Mouse (Mus musculus) bone marrow, adult 2 months (tissue): ENCODE measurements around the gene Akr7a5. TPM values are rescaled to one million over a fixed set of nuclear protein-coding genes. Genes with fewer than 3 reads are reported as not detected.

Source experiments
- H3K27ac ChIP-seq: fragments of 200-500 bp; 2 replicates; pipeline ENCODE4 v1.5.1; 2012; ENCODE audit warnings: low read depth, mild to moderate bottlenecking, control low read depth, inconsistent platforms, low read length; ENCODE audit not compliant: control insufficient read depth, poor library complexity, insufficient read depth
- H3K4me1 ChIP-seq: fragments of 200-500 bp; 2 replicates; pipeline ENCODE4 v1.6.1; 2011; ENCODE audit warnings: low read length; ENCODE audit not compliant: control insufficient read depth, insufficient read depth
- H3K4me3 ChIP-seq: fragments of 200-500 bp; replicated peaks from 2 replicates; pipeline ENCODE3; 2011; ENCODE audit warnings: mild to moderate bottlenecking, low read depth, low read length, control low read depth; ENCODE audit not compliant: control insufficient read depth
- CTCF ChIP-seq: fragments of 200-500 bp; IDR thresholded peaks from 2 replicates; pipeline ENCODE4 v1.5.1; 2011; ENCODE audit warnings: low read length, control low read depth; ENCODE audit not compliant: control insufficient read depth, insufficient read depth
- POLR2A ChIP-seq: fragments of 200-500 bp; IDR thresholded peaks from 2 replicates; pipeline ENCODE4 v1.6.1; 2011; ENCODE audit warnings: low read depth, mild to moderate bottlenecking, control low read depth, low read length, borderline replicate concordance; ENCODE audit not compliant: control insufficient read depth
- WGBS: fragments of 180-500 bp; shearing (Covaris S2); methylation state at CpG from one replicate; pipeline ENCODE4 v1.1.7; 2018; 5-methylcytosine and 5-hydroxymethylcytosine counted together
- polyA plus RNA-seq: library from polyadenylated mRNA; stranded (reverse); fragments of >200 nt; gene quantifications from 2 replicates; pipeline ENCODE4 v1.2.4, GENCODE M21; 2011; ENCODE audit warnings: low replicate concordance; ENCODE audit not compliant: missing spikeins, insufficient read depth, insufficient read length

Akr7a5 gene
- polyA plus RNA-seq, 1 experiment, result 12.1 TPM

GRCm38 (mm10) chr4:139272951-139273680 lies 37.4 kb upstream of the Akr7a5 start:
- Histone ChIP-seq H3K4me3 (no peak overlapping the region), H3K4me1 (no peaks in the 10 kb centered on the region), H3K27ac (no peak overlapping the region)
- WGBS, result 90% methylated on average over 10 of the region's 10 CpGs
- no peak for TF ChIP-seq CTCF
- no peak for TF ChIP-seq POLR2A

DNA sequence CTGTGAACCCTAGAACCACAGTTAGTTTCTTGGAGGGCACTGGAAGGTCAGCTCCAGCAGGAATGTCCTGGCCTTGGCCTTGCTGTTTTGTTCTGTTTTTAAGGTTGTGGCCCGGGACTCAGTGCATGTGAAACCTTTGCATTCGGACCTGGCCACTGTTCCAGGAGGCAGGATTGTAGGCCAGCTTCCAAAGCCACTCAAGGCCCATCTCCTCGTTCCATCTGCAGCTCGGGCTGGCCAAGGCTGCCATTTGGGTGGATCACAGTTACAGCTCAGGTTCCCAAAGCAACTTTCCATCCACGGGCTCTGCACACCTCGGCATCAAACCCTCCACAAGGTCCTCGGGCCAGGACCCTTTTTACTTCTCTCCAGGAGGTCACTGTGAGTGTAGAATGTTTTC lies 36.0 kb upstream of the Akr7a5 start:
- Histone ChIP-seq H3K4me1 (no peaks in the 10 kb centered on the region), H3K4me3 (no peak overlapping the region), H3K27ac (no peak overlapping the region)
- 85% methylated on average over 7 of the region's 7 CpGs for whole genome bisulfite sequencing
- TF ChIP-seq POLR2A (no peak), CTCF (no peak)

DNA sequence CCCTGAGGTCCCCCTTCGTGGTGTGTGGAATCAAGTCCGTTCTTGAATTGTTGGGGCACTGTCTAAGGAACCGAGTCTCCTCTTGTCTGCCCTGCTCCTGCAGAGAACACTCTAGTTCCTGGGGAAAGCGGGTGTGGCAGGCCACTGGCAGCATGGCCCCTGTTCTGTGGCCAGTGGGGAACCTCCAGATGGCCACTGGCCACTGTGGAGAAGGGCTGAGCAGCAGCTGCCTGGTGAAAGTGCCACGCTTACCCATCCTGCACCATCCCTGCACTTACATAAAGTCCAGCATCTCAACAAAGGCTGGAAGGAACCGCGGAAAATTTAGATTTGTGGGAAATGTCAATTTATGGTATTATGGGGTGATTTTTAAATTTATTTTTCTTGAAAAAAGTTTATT lies 34.1 kb upstream of the Akr7a5 start:
- Histone ChIP-seq H3K4me1 (no peaks in the 10 kb centered on the region), H3K4me3 (no peak overlapping the region), H3K27ac (no peak overlapping the region)
- TF ChIP-seq POLR2A, result no peak
- TF ChIP-seq CTCF, result no peak
- 91% methylated on average over 7 of the region's 7 CpGs for WGBS

DNA sequence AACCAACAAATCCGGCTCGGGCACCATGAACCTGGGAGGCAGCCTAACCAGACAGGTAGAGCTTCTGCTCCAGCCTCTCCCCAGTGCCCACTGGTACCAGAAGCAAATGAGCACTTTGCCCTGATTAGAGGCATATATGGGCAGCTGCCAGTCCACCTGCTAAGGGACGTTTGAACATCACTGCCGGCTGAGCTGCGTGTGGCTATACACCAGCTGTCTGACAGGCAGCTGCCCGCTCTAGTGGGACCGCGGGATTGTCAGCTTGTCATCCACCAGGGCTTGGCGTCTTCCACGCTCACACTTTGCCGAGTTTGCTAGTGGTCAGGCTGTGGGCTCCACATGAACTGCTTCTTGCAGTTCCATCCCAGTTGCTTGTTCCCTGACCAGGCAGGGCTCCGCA lies 30.0 kb upstream of the Akr7a5 start:
- H3K4me3 ChIP-seq, result no peak overlapping the region
- H3K4me1 ChIP-seq, result no peaks in the 10 kb centered on the region
- 97% methylated on average over 12 of the region's 12 CpGs for WGBS
- H3K27ac ChIP-seq, result no peak overlapping the region
- TF ChIP-seq CTCF (no peak), POLR2A (no peak)

DNA sequence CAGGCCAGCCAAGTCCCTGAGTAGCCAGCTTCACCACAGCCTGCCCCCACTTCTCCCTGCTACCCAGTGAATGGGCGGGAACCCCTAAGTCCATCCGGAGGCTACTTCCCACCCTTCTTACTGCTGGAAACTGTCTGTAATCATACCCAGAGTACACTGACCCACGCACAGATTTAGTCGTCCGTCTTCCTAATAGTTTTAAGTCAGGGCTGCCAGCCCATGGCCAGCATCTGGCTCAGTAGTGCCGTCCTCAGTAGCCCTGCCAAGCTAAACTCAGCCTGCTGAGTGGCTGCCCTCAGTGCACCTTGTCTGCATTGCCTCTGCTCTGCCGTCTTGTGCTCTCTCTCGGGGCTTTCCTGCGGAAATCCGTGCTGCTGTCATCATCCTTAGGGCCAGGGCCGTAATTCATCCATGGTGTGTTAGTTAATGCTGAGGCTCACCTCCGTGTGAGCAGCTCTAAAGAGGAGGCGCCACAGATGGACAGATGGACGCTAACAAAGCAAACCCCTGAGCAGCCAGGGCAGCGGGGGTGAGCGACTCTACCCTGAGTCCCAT lies 28.7 kb upstream of the Akr7a5 start:
- H3K4me1 ChIP-seq, result no peaks in the 10 kb centered on the region
- H3K27ac ChIP-seq, result no peak overlapping the region
- 89% methylated on average over 16 of the region's 16 CpGs for WGBS
- H3K4me3 ChIP-seq, result no peak overlapping the region
- TF ChIP-seq POLR2A, result no peak
- TF ChIP-seq CTCF, result no peak

GRCm38 (mm10) chr4:139282955-139283417 lies 27.6 kb upstream of the Akr7a5 start:
- TF ChIP-seq CTCF (no peak), POLR2A (no peak)
- no peaks in the 10 kb centered on the region for H3K4me1 ChIP-seq

DNA sequence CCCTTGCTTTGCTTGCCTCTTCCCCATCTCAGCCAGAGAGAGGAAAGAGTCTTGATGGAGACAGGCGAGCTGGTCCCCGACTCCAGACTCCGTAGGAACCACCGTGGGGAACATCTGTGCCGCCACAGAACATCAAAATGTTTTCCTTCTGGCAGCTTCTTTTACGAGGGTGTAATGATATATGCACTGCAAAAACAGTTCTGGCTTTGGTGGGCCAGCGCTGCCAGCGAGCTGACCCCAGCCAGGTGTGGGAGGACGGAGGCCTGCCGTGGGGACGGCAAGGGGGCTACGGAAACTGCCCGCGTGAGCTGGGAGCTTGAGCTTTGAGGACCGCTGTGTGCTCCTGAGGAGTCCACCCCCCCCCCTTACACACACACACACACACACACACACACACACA lies 25.7 kb upstream of the Akr7a5 start:
- H3K4me3 ChIP-seq, result no peak overlapping the region
- H3K4me1 ChIP-seq, result no peaks in the 10 kb centered on the region
- WGBS, result 94% methylated on average over 15 of the region's 15 CpGs
- no peak overlapping the region for H3K27ac ChIP-seq
- TF ChIP-seq POLR2A, result no peak
- TF ChIP-seq CTCF, result no peak

More at GRCm38 (mm10) chr4:139282955-139283417, 27.6 kb upstream of the Akr7a5 start:
- 74% methylated on average over 6 of the region's 6 CpGs for WGBS
- Histone ChIP-seq H3K4me3 (no peak overlapping the region), H3K27ac (no peak overlapping the region)

- Histone ChIP-seq H3K4me1 (no peaks in the 10 kb centered on the region), H3K4me3 (no peak overlapping the region), H3K27ac (no peak overlapping the region)
- WGBS, result 83% methylated on average over 5 of the region's 5 CpGs
- TF ChIP-seq CTCF, result no peak
- no peak for TF ChIP-seq POLR2A
Measured at GRCm38 (mm10) chr4:139286234-139286633, 24.3 kb upstream of the Akr7a5 start.

GRCm38 (mm10) chr4:139287122-139287863 lies 23.3 kb upstream of the Akr7a5 start:
- Histone ChIP-seq H3K27ac (no peak overlapping the region), H3K4me1 (no peaks in the 10 kb centered on the region), H3K4me3 (no peak overlapping the region)
- TF ChIP-seq POLR2A, result 0 out of 2 replicates have a peak, but pooled peaks have one; percentile 11
- peak; percentile 95 for TF ChIP-seq CTCF
- WGBS, result 79% methylated on average over 18 of the region's 18 CpGs
